Mouse (Mus musculus) small intestine, adult 2 months (tissue): ENCODE results near the gene Sec22c.

Source experiments
- CTCF ChIP-seq: fragments of 200-500 bp; IDR thresholded peaks from 2 replicates; pipeline ENCODE4 v1.5.1; 2012; ENCODE audit warnings: low read depth, mild to moderate bottlenecking, control low read depth, inconsistent platforms, low read length, moderate library complexity, mixed read lengths; ENCODE audit not compliant: insufficient replicate concordance, insufficient read length; ENCODE audit errors: extremely low read depth
- POLR2A ChIP-seq: fragments of 200-500 bp; IDR thresholded peaks from 2 replicates; pipeline ENCODE4 v1.6.1; 2012; ENCODE audit warnings: low read depth, mild to moderate bottlenecking, control low read depth, inconsistent platforms, low read length, moderate library complexity

GRCm38 (mm10) chr9:121644855-121645254, 60.4 kb downstream of the Sec22c start:
- no peak; the same call in 1 of the 2 replicates for TF ChIP-seq POLR2A
- TF ChIP-seq CTCF, result no peak
